Mouse (Mus musculus): ENCODE results near the gene Setx. TPM values are rescaled to one million over a fixed set of nuclear protein-coding genes. Genes with fewer than 3 reads are reported as not detected.

Gene Setx
- polyA plus RNA-seq, 1 experiment = 14.5 TPM

DNA sequence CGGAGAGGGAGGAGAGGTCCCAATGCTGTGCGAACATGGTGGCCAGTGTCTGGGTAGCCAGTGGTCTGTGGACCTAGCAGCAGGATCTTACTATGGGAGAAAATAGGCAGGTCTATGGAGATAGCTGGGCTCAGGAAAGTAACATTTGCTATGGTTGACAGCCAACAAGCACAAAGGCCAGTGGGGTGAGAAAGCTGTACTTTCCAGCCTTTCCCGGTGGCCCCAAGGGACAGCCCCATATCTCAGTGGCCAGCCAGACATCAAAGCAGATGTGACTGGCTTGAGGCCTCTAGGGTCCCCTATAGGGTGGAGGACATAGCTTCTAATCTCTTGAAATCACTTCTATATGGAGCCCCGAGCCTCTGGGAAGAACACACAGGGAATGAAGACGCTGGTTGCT, 93.1 kb downstream of the Setx start:
- Histone ChIP-seq H3K4me1 (replicated peaks; ENCODE audit: control insufficient read depth, insufficient read depth, low read length) (no peaks in the 10 kb centered on the region), H3K36me3 (ENCODE audit: control insufficient read depth, insufficient read depth, low read length) (no peaks in the 10 kb centered on the region), H3K4me3 (ENCODE audit: control insufficient read depth, insufficient read depth, low read length) (no peak overlapping the region), H3K27ac (ENCODE audit: control insufficient read depth, insufficient read depth, low read length) (no peak overlapping the region), H3K27me3 (ENCODE audit: control insufficient read depth, insufficient read depth, low read length) (no peaks in the 10 kb centered on the region)
- 97% methylated on average over 5 of the region's 5 CpGs for WGBS
- TF ChIP-seq POLR2A (IDR thresholded peaks at IDR 0.05; ENCODE audit: control insufficient read depth, extremely low read depth, insufficient read depth, low read length, poor library complexity) = no peak
- no peak for TF ChIP-seq CTCF (IDR thresholded peaks at IDR 0.05; ENCODE audit: borderline replicate concordance, control insufficient read depth, extremely low read depth, insufficient read depth, low read length, poor library complexity)
- no peak for DNase-seq

DNA sequence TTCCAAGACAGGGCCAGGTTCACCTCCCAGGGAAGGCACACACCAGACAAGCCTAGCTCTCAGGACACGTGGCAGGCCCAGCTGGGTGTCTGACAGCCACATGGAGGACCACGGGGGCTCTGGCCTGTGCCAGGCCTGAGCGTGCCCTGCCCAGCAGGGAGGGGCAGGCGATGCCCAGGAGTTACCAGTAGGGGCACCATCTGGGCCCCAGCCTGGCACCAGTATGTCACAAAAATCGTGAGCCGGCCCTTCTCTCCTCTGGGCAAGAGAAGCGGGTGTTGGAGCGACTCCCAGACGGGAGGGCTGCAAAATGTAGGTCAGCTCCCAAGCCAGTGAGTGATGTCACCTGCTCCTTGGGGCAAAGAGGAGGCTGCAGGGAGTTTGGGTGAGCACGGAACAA, 93.9 kb downstream of the Setx start:
- 86% methylated on average over 10 of the region's 10 CpGs for WGBS
- Histone ChIP-seq H3K36me3 (ENCODE audit: control insufficient read depth, insufficient read depth, low read length) (no peaks in the 10 kb centered on the region), H3K27ac (ENCODE audit: control insufficient read depth, insufficient read depth, low read length) (no peak overlapping the region), H3K4me1 (replicated peaks; ENCODE audit: control insufficient read depth, insufficient read depth, low read length) (no peaks in the 10 kb centered on the region), H3K27me3 (ENCODE audit: control insufficient read depth, insufficient read depth, low read length) (no peaks in the 10 kb centered on the region), H3K4me3 (ENCODE audit: control insufficient read depth, insufficient read depth, low read length) (no peak overlapping the region)
- DNase-seq = no peak
- TF ChIP-seq CTCF (IDR thresholded peaks at IDR 0.05; ENCODE audit: borderline replicate concordance, control insufficient read depth, extremely low read depth, insufficient read depth, low read length, poor library complexity) (no peak), POLR2A (IDR thresholded peaks at IDR 0.05; ENCODE audit: control insufficient read depth, extremely low read depth, insufficient read depth, low read length, poor library complexity) (no peak)

GRCm38 (mm10) chr2:29218831-29219230, 94.8 kb downstream of the Setx start:
- 94% methylated on average over 5 of the region's 5 CpGs for WGBS
- no peak for DNase-seq
- H3K27ac ChIP-seq (ENCODE audit: control insufficient read depth, insufficient read depth, low read length) = no peak overlapping the region

GRCm38 (mm10) chr2:29222302-29222701, 98.3 kb downstream of the Setx start:
- no peaks in the 10 kb centered on the region for H3K27me3 ChIP-seq (ENCODE audit: control insufficient read depth, insufficient read depth, low read length)
- H3K4me3 ChIP-seq (ENCODE audit: control insufficient read depth, insufficient read depth, low read length) = no peak overlapping the region
- H3K4me1 ChIP-seq (replicated peaks; ENCODE audit: control insufficient read depth, insufficient read depth, low read length) = no peaks in the 10 kb centered on the region
- no peak for DNase-seq
- whole genome bisulfite sequencing = 37% methylated on average over 4 of the region's 4 CpGs
- no peaks in the 10 kb centered on the region for H3K36me3 ChIP-seq (ENCODE audit: control insufficient read depth, insufficient read depth, low read length)
- H3K27ac ChIP-seq (ENCODE audit: control insufficient read depth, insufficient read depth, low read length) = no peak overlapping the region
- no peak for TF ChIP-seq POLR2A (IDR thresholded peaks at IDR 0.05; ENCODE audit: control insufficient read depth, extremely low read depth, insufficient read depth, low read length, poor library complexity)
- TF ChIP-seq CTCF (IDR thresholded peaks at IDR 0.05; ENCODE audit: borderline replicate concordance, control insufficient read depth, extremely low read depth, insufficient read depth, low read length, poor library complexity) = no peak

More at GRCm38 (mm10) chr2:29218831-29219230, 94.8 kb downstream of the Setx start:
- no peaks in the 10 kb centered on the region for H3K27me3 ChIP-seq (ENCODE audit: control insufficient read depth, insufficient read depth, low read length)
- H3K4me1 ChIP-seq (replicated peaks; ENCODE audit: control insufficient read depth, insufficient read depth, low read length) = no peaks in the 10 kb centered on the region
- TF ChIP-seq CTCF (IDR thresholded peaks at IDR 0.05; ENCODE audit: borderline replicate concordance, control insufficient read depth, extremely low read depth, insufficient read depth, low read length, poor library complexity) = no peak
- no peak for TF ChIP-seq POLR2A (IDR thresholded peaks at IDR 0.05; ENCODE audit: control insufficient read depth, extremely low read depth, insufficient read depth, low read length, poor library complexity)
- H3K36me3 ChIP-seq (ENCODE audit: control insufficient read depth, insufficient read depth, low read length) = no peaks in the 10 kb centered on the region
- no peak overlapping the region for H3K4me3 ChIP-seq (ENCODE audit: control insufficient read depth, insufficient read depth, low read length)

DNA sequence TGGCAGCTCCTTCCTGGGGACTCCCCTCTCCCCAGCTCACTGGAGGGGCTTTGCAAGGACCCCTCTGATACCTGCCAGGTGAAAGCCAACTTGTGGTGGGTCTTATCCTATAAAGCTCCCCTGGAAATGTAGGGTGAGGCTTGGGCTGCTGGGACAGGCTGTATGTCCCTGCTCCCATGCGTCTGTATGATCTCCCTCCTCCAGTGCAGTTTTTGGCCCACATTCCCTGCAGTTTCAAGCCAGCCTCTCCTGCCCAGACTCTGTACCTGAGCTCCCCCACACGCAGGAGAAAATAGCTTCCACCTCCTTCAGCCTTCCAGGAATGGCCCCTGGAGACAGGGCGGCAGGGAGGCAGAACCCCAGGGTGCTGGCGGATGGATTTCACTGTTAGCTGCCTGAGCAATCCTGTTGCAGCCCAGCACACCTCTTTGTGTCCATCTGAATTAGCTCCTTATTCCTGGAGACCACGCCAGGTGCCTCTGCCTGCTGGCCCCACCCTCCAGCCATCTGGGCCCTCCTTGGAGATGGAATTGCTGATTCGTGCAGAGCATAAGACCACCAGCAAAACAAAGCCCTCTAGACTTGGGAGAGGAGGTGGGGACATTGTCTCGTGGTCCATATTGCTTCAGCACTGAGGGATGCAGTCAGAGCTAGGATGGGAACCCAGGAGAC, 99.7 kb downstream of the Setx start:
- 92% methylated on average over 7 of the region's 7 CpGs for WGBS

DNA sequence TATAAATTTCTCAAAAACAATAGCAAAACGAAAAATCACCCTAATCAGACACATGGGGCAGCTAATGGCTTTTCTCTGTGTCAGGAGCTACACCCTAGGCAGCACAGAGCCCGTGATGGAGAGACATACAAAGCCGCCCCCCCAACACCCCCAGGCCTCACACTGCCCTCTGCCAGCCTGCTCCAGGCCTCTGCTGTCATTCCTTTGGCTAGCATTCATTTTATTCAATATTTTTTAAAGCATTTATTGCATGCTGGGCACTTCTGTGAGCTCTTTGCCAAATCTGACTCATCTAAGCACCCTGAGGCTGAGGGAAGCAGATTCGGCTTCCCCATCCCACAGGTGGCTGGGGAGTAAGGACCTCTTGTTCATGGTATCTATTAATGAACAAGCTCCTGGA, 102.7 kb downstream of the Setx start:
- Histone ChIP-seq H3K36me3 (ENCODE audit: control insufficient read depth, insufficient read depth, low read length) (no peaks in the 10 kb centered on the region), H3K4me3 (ENCODE audit: control insufficient read depth, insufficient read depth, low read length) (no peak overlapping the region), H3K27ac (ENCODE audit: control insufficient read depth, insufficient read depth, low read length) (no peak overlapping the region), H3K4me1 (replicated peaks; ENCODE audit: control insufficient read depth, insufficient read depth, low read length) (no peaks in the 10 kb centered on the region), H3K27me3 (ENCODE audit: control insufficient read depth, insufficient read depth, low read length) (no peaks in the 10 kb centered on the region)
- TF ChIP-seq CTCF (IDR thresholded peaks at IDR 0.05; ENCODE audit: borderline replicate concordance, control insufficient read depth, extremely low read depth, insufficient read depth, low read length, poor library complexity) (no peak), POLR2A (IDR thresholded peaks at IDR 0.05; ENCODE audit: control insufficient read depth, extremely low read depth, insufficient read depth, low read length, poor library complexity) (no peak)
- 91% methylated on average over 4 of the region's 4 CpGs for WGBS
- DNase-seq = no peak

More for the DNA sequence above, 99.7 kb downstream of the Setx start:
- Histone ChIP-seq H3K4me3 (ENCODE audit: control insufficient read depth, insufficient read depth, low read length) (no peak overlapping the region), H3K27me3 (ENCODE audit: control insufficient read depth, insufficient read depth, low read length) (no peaks in the 10 kb centered on the region), H3K27ac (ENCODE audit: control insufficient read depth, insufficient read depth, low read length) (no peak overlapping the region), H3K4me1 (replicated peaks; ENCODE audit: control insufficient read depth, insufficient read depth, low read length) (no peaks in the 10 kb centered on the region), H3K36me3 (ENCODE audit: control insufficient read depth, insufficient read depth, low read length) (no peaks in the 10 kb centered on the region)
- TF ChIP-seq POLR2A (IDR thresholded peaks at IDR 0.05; ENCODE audit: control insufficient read depth, extremely low read depth, insufficient read depth, low read length, poor library complexity) (no peak), CTCF (IDR thresholded peaks at IDR 0.05; ENCODE audit: borderline replicate concordance, control insufficient read depth, extremely low read depth, insufficient read depth, low read length, poor library complexity) (no peak)
- DNase-seq = no peak
